Mouse (Mus musculus) olfactory bulb, adult 2 months (tissue): ENCODE data around the gene Lgals7. TPM values are rescaled to one million over a fixed set of nuclear protein-coding genes. Genes with fewer than 3 reads are reported as not detected.
A peak's percentile ranks its signal among the peaks of the same experiment; 100 is the strongest.

Experiments
- H3K27ac ChIP-seq: fragments of 200-500 bp; 2 replicates; pipeline ENCODE4 v1.5.1; 2012; ENCODE audit warnings: low read depth, low read length; ENCODE audit not compliant: insufficient read depth
- H3K4me1 ChIP-seq: fragments of 200-500 bp; 2 replicates; pipeline ENCODE4 v1.6.1; 2012; ENCODE audit warnings: low read length; ENCODE audit not compliant: control insufficient read depth, insufficient read depth
- H3K4me3 ChIP-seq: fragments of 200-500 bp; 2 replicates; pipeline ENCODE4 v1.5.1; 2012; ENCODE audit warnings: mild to moderate bottlenecking, low read depth, low read length, moderate library complexity; ENCODE audit not compliant: insufficient read depth
- CTCF ChIP-seq: fragments of 200-500 bp; IDR thresholded peaks from 2 replicates; pipeline ENCODE4 v1.5.1; 2012; ENCODE audit warnings: low read depth, mild to moderate bottlenecking, low read length, moderate library complexity; ENCODE audit not compliant: insufficient read depth
- POLR2A ChIP-seq: fragments of 200-500 bp; IDR thresholded peaks from 2 replicates; pipeline ENCODE4 v1.6.1; 2012; ENCODE audit warnings: mild to moderate bottlenecking, low read depth, low read length, moderate library complexity; ENCODE audit not compliant: insufficient read depth
- WGBS: fragments of 180-500 bp; shearing (Covaris S2); methylation state at CpG from one replicate; pipeline ENCODE4 v1.1.7; 2018; 5-methylcytosine and 5-hydroxymethylcytosine counted together
- polyA plus RNA-seq: library from polyadenylated mRNA; stranded (reverse); fragments of >200 nt; gene quantifications from 2 replicates; pipeline ENCODE4 v1.2.4, GENCODE M21; 2012; ENCODE audit warnings: low replicate concordance; ENCODE audit not compliant: missing spikeins, insufficient read depth, insufficient read length

The Lgals7 gene
- polyA plus RNA-seq, result not detected in 2 replicates

GRCm38 (mm10) chr7:28863540-28863939 lies at the start of gene Lgals7:
TSS of gene Lgals7 (plus strand) at chr7:28863853.
- Histone ChIP-seq H3K27ac (peak within 1 kb of the TSS; percentile 41), H3K4me1 (peaks cover 48% of the 10 kb centered on the region), H3K4me3 (no peak within 1 kb of the TSS)
- no peak for TF ChIP-seq CTCF
- no peak for TF ChIP-seq POLR2A
- 50% methylated on average over 6 of the region's 6 CpGs for WGBS

DNA sequence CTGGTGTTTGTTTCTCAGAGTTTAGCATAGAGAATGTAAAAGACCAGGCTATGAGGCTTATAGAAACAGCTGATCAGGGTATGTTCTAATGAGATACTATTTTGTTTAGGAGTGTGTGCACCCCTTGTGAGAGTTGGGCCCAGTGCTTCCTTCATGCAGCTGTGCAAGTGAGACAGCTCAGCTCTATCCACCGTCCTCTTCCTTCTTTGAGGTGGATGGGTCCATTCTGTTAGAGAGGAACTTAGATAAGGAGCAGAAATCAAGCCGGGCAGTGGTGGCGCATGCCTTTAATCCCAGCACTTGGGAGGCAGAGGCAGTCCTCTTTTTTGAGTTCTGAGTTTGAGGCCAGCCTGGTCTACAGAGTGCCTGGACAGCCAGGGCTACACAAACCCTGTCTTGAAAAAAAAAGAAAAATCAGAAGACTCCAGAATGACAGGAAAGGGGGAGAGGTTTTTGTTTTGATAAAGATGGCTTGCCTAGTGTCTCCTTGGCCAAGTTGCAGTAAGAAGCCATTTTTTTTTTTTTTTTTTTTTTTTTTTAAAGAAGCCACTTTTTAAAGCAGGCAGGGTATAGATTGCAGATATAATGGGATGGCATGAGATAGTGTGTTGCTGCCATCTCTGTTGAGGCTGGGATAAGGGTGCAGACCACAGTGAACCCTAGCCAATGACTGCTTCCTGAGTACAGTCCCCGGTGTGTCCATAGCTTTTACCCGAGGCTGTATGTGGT lies 49.2 kb upstream of the Lgals7 start:
- 79% methylated on average over 5 of the region's 5 CpGs for WGBS
- peaks cover 41% of the 10 kb centered on the region for H3K4me1 ChIP-seq
- no peak overlapping the region for H3K4me3 ChIP-seq
- TF ChIP-seq CTCF (no peak), POLR2A (no peak)
- H3K27ac ChIP-seq, result no peak overlapping the region

DNA sequence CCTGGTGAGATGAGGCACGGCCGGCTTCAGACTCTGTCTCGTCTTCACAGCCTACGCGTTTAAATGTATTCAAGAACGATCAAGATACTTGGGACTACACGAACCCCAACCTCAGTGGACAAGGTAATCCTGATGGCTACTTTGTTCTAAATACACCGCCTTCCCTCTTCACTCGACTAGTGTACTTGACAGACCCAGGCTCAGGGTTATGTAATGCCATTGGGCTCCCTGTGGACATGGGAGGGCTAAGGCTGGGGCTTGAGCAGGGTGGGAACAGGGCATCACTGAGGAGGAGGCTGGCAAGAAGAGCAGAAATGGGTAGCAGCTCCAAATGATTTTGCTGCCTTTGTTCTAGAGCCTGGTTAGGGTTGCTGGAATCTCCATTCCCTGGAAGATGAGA lies 48.4 kb upstream of the Lgals7 start:
- no peak for TF ChIP-seq CTCF
- TF ChIP-seq POLR2A, result no peak
- H3K27ac ChIP-seq, result no peak overlapping the region
- H3K4me1 ChIP-seq, result peaks cover 46% of the 10 kb centered on the region
- WGBS, result 86% methylated on average over 9 of the region's 9 CpGs
- no peak overlapping the region for H3K4me3 ChIP-seq

GRCm38 (mm10) chr7:28816201-28816600 lies 47.5 kb upstream of the Lgals7 start:
- peaks cover 56% of the 10 kb centered on the region for H3K4me1 ChIP-seq
- 46% methylated on average over 9 of the region's 9 CpGs for WGBS
- TF ChIP-seq CTCF, result no peak
- no peak for TF ChIP-seq POLR2A
- no peak overlapping the region for H3K4me3 ChIP-seq
- H3K27ac ChIP-seq, result no peak overlapping the region

- 78% methylated on average over 10 of the region's 10 CpGs for WGBS
- H3K4me3 ChIP-seq, result no peak overlapping the region
- H3K4me1 ChIP-seq, result peaks cover 61% of the 10 kb centered on the region
- H3K27ac ChIP-seq, result no peak overlapping the region
- no peak for TF ChIP-seq POLR2A
- TF ChIP-seq CTCF, result no peak
These were observed 46.7 kb upstream of the Lgals7 start for GRCm38 (mm10) chr7:28816920-28817319.

GRCm38 (mm10) chr7:28817524-28817923 lies 46.1 kb upstream of the Lgals7 start:
- 34% methylated on average over 6 of the region's 6 CpGs for WGBS
- H3K4me1 ChIP-seq, result peaks cover 60% of the 10 kb centered on the region
- H3K27ac ChIP-seq, result no peak overlapping the region
- no peak overlapping the region for H3K4me3 ChIP-seq
- no peak for TF ChIP-seq CTCF
- TF ChIP-seq POLR2A, result no peak

GRCm38 (mm10) chr7:28817957-28818356 lies 45.7 kb upstream of the Lgals7 start:
- 52% methylated on average over 4 of the region's 4 CpGs for WGBS
- no peak overlapping the region for H3K4me3 ChIP-seq

DNA sequence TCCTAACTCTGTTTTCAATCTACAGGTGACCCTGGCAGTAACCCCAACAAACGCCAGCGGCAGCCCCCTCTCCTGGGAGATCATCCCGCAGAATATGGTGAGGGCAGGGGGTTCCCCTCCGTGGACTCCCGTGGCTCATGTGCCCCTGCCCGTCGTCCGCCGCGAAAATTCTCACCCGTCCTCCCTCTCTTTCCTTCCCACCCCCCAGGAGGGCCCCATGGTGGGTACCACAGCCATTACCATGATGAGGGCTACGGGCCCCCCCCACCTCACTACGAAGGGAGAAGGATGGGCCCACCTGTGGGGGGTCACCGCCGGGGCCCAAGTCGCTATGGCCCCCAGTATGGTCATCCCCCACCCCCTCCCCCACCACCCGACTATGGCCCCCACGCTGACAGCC lies 45.2 kb upstream of the Lgals7 start:
- Histone ChIP-seq H3K4me3 (no peak overlapping the region), H3K4me1 (peaks cover 56% of the 10 kb centered on the region), H3K27ac (no peak overlapping the region)
- 70% methylated on average over 18 of the region's 18 CpGs for WGBS
- TF ChIP-seq POLR2A (no peak), CTCF (no peak)

More at GRCm38 (mm10) chr7:28817957-28818356, 45.7 kb upstream of the Lgals7 start:
- H3K27ac ChIP-seq, result no peak overlapping the region
- peaks cover 58% of the 10 kb centered on the region for H3K4me1 ChIP-seq
- TF ChIP-seq CTCF (no peak), POLR2A (no peak)

- Histone ChIP-seq H3K4me3 (no peak overlapping the region), H3K27ac (no peak overlapping the region), H3K4me1 (peaks cover 54% of the 10 kb centered on the region)
- TF ChIP-seq POLR2A, result no peak
- TF ChIP-seq CTCF, result no peak
- 83% methylated on average over 4 of the region's 4 CpGs for WGBS
These were observed 44.7 kb upstream of the Lgals7 start for GRCm38 (mm10) chr7:28818861-28819452.
